Comparison of ENCODE assay signal across 17 mouse cellular contexts in the genomic region with DNA sequence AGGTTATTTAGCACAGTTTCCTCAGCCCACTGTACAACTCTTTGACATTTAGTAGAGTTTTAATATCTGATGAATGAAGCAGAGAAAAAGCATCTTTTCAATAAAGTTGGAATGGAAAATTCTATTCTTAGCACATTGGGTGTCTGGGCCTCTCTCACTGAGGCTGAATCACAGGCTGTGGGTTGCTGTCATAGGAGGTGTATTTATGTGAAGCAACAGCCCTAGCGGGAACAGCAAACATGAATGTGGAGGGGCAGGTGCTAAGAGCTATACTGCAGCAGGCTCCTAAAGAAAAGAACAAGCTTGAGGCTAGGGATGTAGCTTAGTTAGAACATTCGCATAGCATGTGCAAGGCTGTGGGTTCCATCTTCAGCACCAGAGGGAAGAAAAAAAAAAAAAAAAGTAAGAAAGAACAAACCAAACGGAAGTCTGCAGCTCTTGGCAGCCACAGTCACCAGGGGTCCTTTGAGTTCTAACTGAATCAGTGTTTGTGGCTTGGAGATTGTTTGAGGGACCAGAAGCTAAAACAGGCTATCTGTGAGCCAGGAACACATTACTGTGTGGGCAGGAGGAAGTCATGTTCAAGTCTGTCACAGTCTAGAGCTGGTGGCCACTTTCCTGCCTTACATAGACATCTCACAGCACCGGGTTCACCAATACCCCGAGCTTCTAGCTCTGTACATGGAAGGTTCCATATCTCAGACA. TPM values are rescaled to one million over a fixed set of nuclear protein-coding genes. Genes with fewer than 3 reads are reported as not detected.
DNase-seq lines count a peak whose midpoint lies in the region; ATAC-seq and TF ChIP-seq lines count a peak whose summit lies in the region.
"Had no signal": no experiment of that assay in that cellular context is flagged by ENCODE, and none has a peak within 500 bp of the region (broad histone marks: within the 10 kb centered on the region; RNA-seq: fewer than 3 reads in every experiment).

No protein-coding gene starts in this region.

- no peak overlapping the region for H3K4me2 ChIP-seq in lung, postnatal 0 days (replicated peaks; ENCODE audit: low read depth, low read length)
- no peak overlapping the region for H3K4me2 ChIP-seq in forebrain, embryonic 12.5 days
- no peak overlapping the region for H3K4me2 ChIP-seq in midbrain, embryonic 13.5 days (replicated peaks)
- H3K4me2 ChIP-seq: forebrain, embryonic 13.5 days; heart, embryonic 12.5 days; hindbrain, embryonic 12.5 days; midbrain, embryonic 11.5 days had no signal

- TF ChIP-seq CTCF in thymus, adult 2 months (IDR thresholded peaks at IDR 0.05; ENCODE audit: borderline replicate concordance, control insufficient read depth, extremely low read depth, insufficient read depth, low read length, poor library complexity), result no peak
- TF ChIP-seq CTCF in lung, postnatal 0 days (IDR thresholded peaks at IDR 0.05), result no peak

- H3K4me3 ChIP-seq in thymus, adult 2 months (ENCODE audit: control insufficient read depth, insufficient read depth, low read length), result no peak overlapping the region
- no peak overlapping the region for H3K4me3 ChIP-seq in lung, postnatal 0 days (ENCODE audit: low read depth, low read length)
- no peak overlapping the region for H3K4me3 ChIP-seq in forebrain, embryonic 12.5 days (replicated peaks)
- H3K4me3 ChIP-seq in midbrain, embryonic 13.5 days (replicated peaks), result no peak overlapping the region
- H3K4me3 ChIP-seq: forebrain, embryonic 13.5 days; heart, embryonic 12.5 days; hindbrain, embryonic 12.5 days had no signal

- intact Hi-C loops in left cerebral cortex, postnatal 36 days (cut with DNase I), result loop anchor here (5.0 kb wide), 1 partner anchor 35 kb away; the partner anchor contains the start of gene Hpcal4

- peak; percentile 17 for DNase-seq in thymus, adult 2 months
- no peak for DNase-seq in thymus, adult 18-20 months
- peak; percentile 69 to 82 for DNase-seq in frontal cortex, adult 2 months (ENCODE audit: extremely low spot score in 1 of 2, low spot score in 1 of 2)
- DNase-seq in left cerebral cortex, postnatal 36 days (ENCODE audit: low spot score in 2 of 2), result peak; percentile 55 to 60
- no peak for DNase-seq in lung, postnatal 0 days (ENCODE audit: low spot score)
- DNase-seq: cerebellum, adult 8-10 months; gastrocnemius, postnatal 25 days; kidney, adult 11 months had no signal

- H3K9ac ChIP-seq in lung, postnatal 0 days (replicated peaks; ENCODE audit: low read depth), result no peak overlapping the region
- H3K9ac ChIP-seq in forebrain, embryonic 12.5 days, result no peak overlapping the region
- H3K9ac ChIP-seq in midbrain, embryonic 13.5 days (replicated peaks), result no peak overlapping the region
- H3K9ac ChIP-seq: forebrain, embryonic 13.5 days; heart, embryonic 12.5 days; hindbrain, embryonic 12.5 days had no signal

- no peak for ATAC-seq in lung, postnatal 0 days
- ATAC-seq in forebrain, embryonic 12.5 days (ENCODE audit: low FRiP score), result no peak
- no peak for ATAC-seq in midbrain, embryonic 13.5 days
- ATAC-seq: forebrain, embryonic 13.5 days had no signal

- H3K27ac ChIP-seq in thymus, adult 2 months (ENCODE audit: control insufficient read depth, insufficient read depth, low read length), result no peak overlapping the region
- no peak overlapping the region for H3K27ac ChIP-seq in lung, postnatal 0 days (ENCODE audit: low read length)
- no peak overlapping the region for H3K27ac ChIP-seq in forebrain, embryonic 12.5 days
- H3K27ac ChIP-seq in midbrain, embryonic 13.5 days, result no peak overlapping the region
- H3K27ac ChIP-seq: forebrain, embryonic 13.5 days; hindbrain, embryonic 12.5 days had no signal

- no peaks in the 10 kb centered on the region for H3K9me3 ChIP-seq in lung, postnatal 0 days (ENCODE audit: low read length)
- H3K9me3 ChIP-seq in forebrain, embryonic 12.5 days, result no peaks in the 10 kb centered on the region
- 0 out of 2 replicates have a peak, but pooled peaks cover 2% of the 10 kb centered on the region for H3K9me3 ChIP-seq in midbrain, embryonic 13.5 days
- H3K9me3 ChIP-seq: forebrain, embryonic 13.5 days; heart, embryonic 12.5 days; hindbrain, embryonic 12.5 days had no signal

- peaks cover 5% of the 10 kb centered on the region for H3K4me1 ChIP-seq in thymus, adult 2 months (replicated peaks; ENCODE audit: control insufficient read depth, insufficient read depth, low read length)
- no peaks in the 10 kb centered on the region for H3K4me1 ChIP-seq in lung, postnatal 0 days (ENCODE audit: insufficient read depth, low read depth, low read length)
- H3K4me1 ChIP-seq in forebrain, embryonic 12.5 days, result no peaks in the 10 kb centered on the region
- H3K4me1 ChIP-seq in midbrain, embryonic 13.5 days (replicated peaks), result no peaks in the 10 kb centered on the region
- H3K4me1 ChIP-seq: forebrain, embryonic 13.5 days; heart, embryonic 12.5 days; hindbrain, embryonic 12.5 days had no signal

- no peak for TF ChIP-seq EP300 in lung, postnatal 0 days (IDR thresholded peaks at IDR 0.05)

- no peaks in the 10 kb centered on the region for H3K27me3 ChIP-seq in thymus, adult 2 months (ENCODE audit: control insufficient read depth, insufficient read depth, low read length)
- no peaks in the 10 kb centered on the region for H3K27me3 ChIP-seq in lung, postnatal 0 days (replicated peaks; ENCODE audit: insufficient read depth, low read length)
- H3K27me3 ChIP-seq in forebrain, embryonic 12.5 days, result peaks cover 24% of the 10 kb centered on the region
- peaks cover 12% of the 10 kb centered on the region; the same call in 1 of the 2 replicates for H3K27me3 ChIP-seq in midbrain, embryonic 13.5 days

- TF ChIP-seq POLR2A in thymus, adult 2 months (IDR thresholded peaks at IDR 0.05; ENCODE audit: control insufficient read depth, extremely low read depth, insufficient read depth, low read length, poor library complexity), result no peak

- H3K36me3 ChIP-seq in thymus, adult 2 months (ENCODE audit: control insufficient read depth, insufficient read depth, low read length), result no peaks in the 10 kb centered on the region
- no peaks in the 10 kb centered on the region for H3K36me3 ChIP-seq in lung, postnatal 0 days (ENCODE audit: insufficient read depth, low read length)
- H3K36me3 ChIP-seq in forebrain, embryonic 12.5 days (replicated peaks), result no peaks in the 10 kb centered on the region
- H3K36me3 ChIP-seq in midbrain, embryonic 13.5 days, result no peaks in the 10 kb centered on the region
- H3K36me3 ChIP-seq: heart, embryonic 12.5 days; hindbrain, embryonic 12.5 days had no signal

- WGBS in thymus, adult 2 months, result 10% methylated on average over 5 of the region's 5 CpGs
- WGBS in lung, postnatal 0 days, result 65% methylated on average over 5 of the region's 5 CpGs
- WGBS in forebrain, embryonic 12.5 days, result 83% methylated on average over 5 of the region's 5 CpGs
- 73% methylated on average over 5 of the region's 5 CpGs for WGBS in midbrain, embryonic 13.5 days

RNA-seq across cellular contexts. Expression of gene Ppie, which starts 7.8 kb away (rescaled TPM):
- polyA plus RNA-seq in thymus, adult 2 months (2012; rRNA removed), result 24.8 and 26.1 TPM in 2 replicates
- 21.9 and 22.7 TPM in 2 replicates for polyA plus RNA-seq in frontal cortex, adult 2 months (2012; rRNA removed)
- 10 to 100 TPM; 16.4 to 23.4 TPM for total RNA-seq in left cerebral cortex, postnatal 36 days (2021)
- 41.2 and 43.8 TPM in 2 replicates for polyA plus RNA-seq in lung, postnatal 0 days (2015; fragmentation: Nextera tagmentation; extraction: Ambion mirVana)
- polyA plus RNA-seq in forebrain, embryonic 12.5 days (2016; fragmentation: Nextera tagmentation; extraction: Ambion mirVana), result 103 and 109 TPM in 2 replicates
- polyA plus RNA-seq in midbrain, embryonic 13.5 days (2015; fragmentation: Nextera tagmentation; extraction: Ambion mirVana), result 74.2 and 77.2 TPM in 2 replicates

RNA-seq across cellular contexts. Expression of gene Oxct2b, which starts 31.5 kb away (rescaled TPM):
- 0.15 TPM in 1 of 2 replicates, not detected in the other for polyA plus RNA-seq in thymus, adult 2 months (2012; rRNA removed)
- 0.15 and 0.22 TPM in 2 replicates for polyA plus RNA-seq in frontal cortex, adult 2 months (2012; rRNA removed)
- under 1 TPM in 1 of 2 experiments, not detected in 1; 0.34 TPM for total RNA-seq in left cerebral cortex, postnatal 36 days (2021)
- not detected in 2 replicates for polyA plus RNA-seq in lung, postnatal 0 days (2015; fragmentation: Nextera tagmentation; extraction: Ambion mirVana)
- polyA plus RNA-seq in forebrain, embryonic 12.5 days (2016; fragmentation: Nextera tagmentation; extraction: Ambion mirVana), result 0.15 and 0.17 TPM in 2 replicates
- polyA plus RNA-seq in midbrain, embryonic 13.5 days (2015; fragmentation: Nextera tagmentation; extraction: Ambion mirVana), result 0.11 and 0.14 TPM in 2 replicates
- total RNA-seq: gastrocnemius, postnatal 25 days; liver, adult 2 months had no signal
- polyA plus RNA-seq: embryonic facial prominence, embryonic 11.5 days; forebrain, embryonic 13.5 days; heart, embryonic 12.5 days; hindbrain, embryonic 12.5 days; liver, adult 2 months; lung, embryonic 16.5 days had no signal

RNA-seq across cellular contexts. Expression of gene Hpcal4, which starts 35.4 kb away (rescaled TPM):
- polyA plus RNA-seq in thymus, adult 2 months (2012; rRNA removed), result 0.30 and 0.40 TPM in 2 replicates
- 523 and 615 TPM in 2 replicates for polyA plus RNA-seq in frontal cortex, adult 2 months (2012; rRNA removed)
- 100 to 1,000 TPM; 549 to 564 TPM for total RNA-seq in left cerebral cortex, postnatal 36 days (2021)
- 0.20 and 0.51 TPM in 2 replicates for polyA plus RNA-seq in lung, postnatal 0 days (2015; fragmentation: Nextera tagmentation; extraction: Ambion mirVana)
- 2.5 and 2.6 TPM in 2 replicates for polyA plus RNA-seq in forebrain, embryonic 12.5 days (2016; fragmentation: Nextera tagmentation; extraction: Ambion mirVana)
- 14.1 and 16.5 TPM in 2 replicates for polyA plus RNA-seq in midbrain, embryonic 13.5 days (2015; fragmentation: Nextera tagmentation; extraction: Ambion mirVana)
- total RNA-seq: liver, adult 2 months had no signal
- polyA plus RNA-seq: liver, adult 2 months had no signal

RNA-seq across cellular contexts. Expression of gene Bmp8b, which starts 42.6 kb away (rescaled TPM):
- polyA plus RNA-seq in thymus, adult 2 months (2012; rRNA removed), result 0.05 and 0.17 TPM in 2 replicates
- polyA plus RNA-seq in frontal cortex, adult 2 months (2012; rRNA removed), result 0.36 TPM in 2 replicates
- total RNA-seq in left cerebral cortex, postnatal 36 days (2021), result under 1 TPM; 0.14 to 0.15 TPM
- polyA plus RNA-seq in lung, postnatal 0 days (2015; fragmentation: Nextera tagmentation; extraction: Ambion mirVana), result 0.57 and 0.84 TPM in 2 replicates
- polyA plus RNA-seq in forebrain, embryonic 12.5 days (2016; fragmentation: Nextera tagmentation; extraction: Ambion mirVana), result 0.17 and 0.24 TPM in 2 replicates
- 0.13 and 0.14 TPM in 2 replicates for polyA plus RNA-seq in midbrain, embryonic 13.5 days (2015; fragmentation: Nextera tagmentation; extraction: Ambion mirVana)
- total RNA-seq: gastrocnemius, postnatal 25 days; liver, adult 2 months had no signal

RNA-seq across cellular contexts. Expression of gene Nt5c1a, which starts 53.7 kb away (rescaled TPM):
- polyA plus RNA-seq in thymus, adult 2 months (2012; rRNA removed), result 0.14 and 1.3 TPM in 2 replicates
- 3.2 and 3.8 TPM in 2 replicates for polyA plus RNA-seq in frontal cortex, adult 2 months (2012; rRNA removed)
- 10 to 100 TPM in 1 of 2 experiments, 1 to 10 TPM in 1; 8.9 to 10.0 TPM for total RNA-seq in left cerebral cortex, postnatal 36 days (2021)
- 0.10 TPM in 1 of 2 replicates, not detected in the other for polyA plus RNA-seq in lung, postnatal 0 days (2015; fragmentation: Nextera tagmentation; extraction: Ambion mirVana)
- not detected in 2 replicates for polyA plus RNA-seq in forebrain, embryonic 12.5 days (2016; fragmentation: Nextera tagmentation; extraction: Ambion mirVana)
- not detected in 2 replicates for polyA plus RNA-seq in midbrain, embryonic 13.5 days (2015; fragmentation: Nextera tagmentation; extraction: Ambion mirVana)
- total RNA-seq: liver, adult 2 months had no signal
- polyA plus RNA-seq: embryonic facial prominence, embryonic 11.5 days; forebrain, embryonic 13.5 days; hindbrain, embryonic 12.5 days; liver, adult 2 months; lung, embryonic 16.5 days; midbrain, embryonic 11.5 days had no signal

Comparison
In these comparisons a context has a peak if more than half of its experiments do, and no peak if none do; other contexts are left out.
1. DNase-seq: peak in thymus, adult 2 months (single experiment), frontal cortex, adult 2 months (2 of 2) and left cerebral cortex, postnatal 36 days (2 of 2); none in thymus, adult 18-20 months (0 of 2) and lung, postnatal 0 days (single experiment).
2. RNA of gene Hpcal4, which starts 35.4 kb away (polyA plus RNA-seq): 523 to 615 TPM in frontal cortex, adult 2 months; 14.1 to 16.5 TPM in midbrain, embryonic 13.5 days, 2.5 to 2.6 TPM in forebrain, embryonic 12.5 days, 0.30 to 0.40 TPM in thymus, adult 2 months and 0.20 to 0.51 TPM in lung, postnatal 0 days; every median in the first group is over 10 times any median in the second.